Mouse (Mus musculus) lung, postnatal 10 days (tissue): ENCODE data around the gene Vps33b.

Experiments
- DNase-seq: peaks from one replicate; pipeline ENCODE4 v3.0.0; 2021

Vps33b gene

DNA sequence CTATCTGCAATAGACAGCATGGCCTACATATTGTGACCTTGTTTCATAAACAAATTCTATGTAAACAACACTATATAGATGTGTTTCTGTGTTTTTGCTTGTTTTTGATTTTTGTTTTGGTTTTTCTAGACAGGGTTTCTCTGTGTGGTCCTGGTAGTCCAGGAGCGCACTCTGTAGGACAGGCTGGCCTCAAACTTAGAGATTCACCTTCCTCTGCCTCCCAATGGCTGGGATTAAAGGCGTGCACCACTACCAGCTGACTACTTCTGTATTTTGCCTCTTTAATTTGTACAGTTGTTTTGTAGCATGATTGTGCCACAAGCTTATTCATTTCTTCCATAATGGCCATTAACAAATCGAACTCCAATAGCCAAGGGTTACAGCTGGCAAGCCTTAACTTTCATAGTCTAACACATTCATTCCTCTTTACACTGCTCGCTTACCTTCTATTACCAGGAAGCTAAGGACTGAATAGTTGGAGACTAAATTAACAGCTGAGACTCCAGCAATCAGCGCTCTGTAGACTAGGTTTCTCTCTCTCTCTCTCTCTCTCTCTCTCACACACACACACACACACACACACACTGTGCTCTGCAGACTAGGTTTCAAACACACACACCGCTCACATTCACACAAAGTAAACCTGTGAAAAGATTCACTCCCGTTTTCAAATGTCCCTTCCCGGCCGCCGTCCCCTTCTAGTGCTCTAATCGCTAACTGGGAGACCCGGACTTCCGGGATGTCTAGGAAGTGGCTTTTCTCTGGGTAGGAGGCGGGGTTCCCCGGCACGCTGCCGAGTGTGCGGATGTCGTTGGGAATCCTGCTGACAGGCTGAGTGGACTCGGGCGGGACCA is at the start of gene Vps33b:
TSS of gene Vps33b (plus strand) at position 753 of the 854 bp plus-strand sequence.
- peak; percentile 98 for DNase-seq

DNA sequence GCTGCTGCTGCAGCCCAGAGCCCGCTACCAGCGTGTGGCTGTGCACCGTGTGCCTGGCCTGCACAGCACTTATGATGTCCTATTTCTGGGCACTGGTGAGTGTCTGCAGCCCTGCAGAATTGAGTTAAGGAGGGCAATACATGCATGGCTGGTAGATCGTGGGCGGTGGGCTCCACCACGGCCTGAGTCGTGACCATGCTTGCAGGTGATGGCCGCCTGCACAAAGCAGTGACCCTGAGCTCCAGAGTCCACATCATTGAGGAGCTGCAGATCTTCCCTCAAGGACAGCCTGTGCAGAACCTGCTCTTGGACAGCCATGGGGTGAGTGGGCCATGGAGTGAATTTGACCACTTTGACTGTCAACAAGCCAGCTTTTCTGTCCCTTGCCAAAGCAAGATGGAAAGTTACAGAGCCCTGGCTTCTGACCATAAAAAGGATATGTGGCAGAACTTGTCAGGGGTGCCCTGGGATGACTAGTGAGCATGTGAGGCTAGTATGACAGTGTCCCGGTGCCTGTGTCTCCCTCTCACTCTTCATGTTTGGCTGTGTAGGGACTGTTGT is 49.1 kb upstream of the Vps33b start:
- no peak for DNase-seq

DNA sequence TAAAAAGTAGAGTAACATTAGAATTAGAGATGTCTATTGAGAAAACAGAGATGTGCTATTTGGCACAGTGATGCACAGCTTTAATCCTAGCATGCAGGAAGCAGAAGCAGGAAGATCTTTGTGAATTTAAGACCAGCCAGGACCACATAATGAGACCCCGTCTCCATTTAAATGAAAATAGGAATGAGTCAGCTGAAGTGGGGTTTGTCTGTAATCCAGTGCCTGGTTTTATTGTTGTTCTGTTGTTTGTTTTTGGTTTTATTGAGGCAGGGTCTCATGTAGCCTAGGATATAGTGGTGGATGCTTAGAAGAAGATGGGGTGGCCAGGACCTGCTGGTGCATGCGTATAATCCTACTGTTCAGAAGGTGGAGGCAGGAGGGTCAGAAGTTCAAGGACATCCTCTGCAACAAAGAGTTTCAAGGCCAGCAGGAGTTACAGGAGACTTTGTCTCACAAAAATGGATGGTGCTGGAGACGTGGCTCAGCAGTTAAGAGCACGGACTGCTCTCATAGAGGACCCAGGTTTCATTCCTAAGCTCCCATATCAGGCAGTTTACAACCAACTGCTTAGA is 48.2 kb upstream of the Vps33b start:
- no peak for DNase-seq

DNA sequence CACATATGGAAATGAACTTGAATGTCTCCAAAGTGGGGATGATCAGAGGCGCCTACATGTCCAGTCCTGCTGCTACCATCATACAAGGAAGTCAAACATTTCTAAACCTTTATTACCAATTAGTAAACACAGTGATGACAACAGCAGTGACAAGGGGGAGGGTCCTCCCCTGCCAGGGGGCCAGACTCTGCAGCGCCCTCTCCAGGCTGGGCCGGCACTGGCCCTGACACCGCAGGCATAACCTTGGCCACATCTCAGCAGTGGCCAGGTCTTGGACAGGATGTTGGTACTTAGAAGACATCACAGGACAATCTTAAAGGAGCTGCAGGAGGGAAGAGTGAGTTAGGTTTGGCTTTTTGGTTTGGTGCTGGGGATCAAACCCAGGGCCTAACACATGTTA is 42.4 kb upstream of the Vps33b start:
- no peak for DNase-seq

DNA sequence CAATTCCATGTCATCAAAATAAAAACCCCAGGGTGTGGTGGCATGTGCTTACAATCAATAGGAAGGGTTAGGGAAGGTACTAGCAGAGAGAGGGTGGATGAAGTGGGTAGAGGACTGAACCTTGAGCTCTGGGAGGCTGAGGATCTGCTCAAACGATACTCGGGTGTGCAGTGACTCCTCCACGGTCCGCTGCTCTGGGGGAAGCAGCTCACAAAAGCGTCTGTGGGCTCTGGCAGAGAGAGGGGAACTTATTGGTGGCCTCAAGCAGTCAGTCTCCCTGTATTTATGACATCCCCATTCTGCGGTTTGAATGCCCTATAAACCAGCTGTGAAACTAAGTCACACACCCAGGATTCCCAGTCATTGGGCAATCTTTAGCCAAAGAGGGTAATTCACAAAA is 39.3 kb upstream of the Vps33b start:
- no peak for DNase-seq

DNA sequence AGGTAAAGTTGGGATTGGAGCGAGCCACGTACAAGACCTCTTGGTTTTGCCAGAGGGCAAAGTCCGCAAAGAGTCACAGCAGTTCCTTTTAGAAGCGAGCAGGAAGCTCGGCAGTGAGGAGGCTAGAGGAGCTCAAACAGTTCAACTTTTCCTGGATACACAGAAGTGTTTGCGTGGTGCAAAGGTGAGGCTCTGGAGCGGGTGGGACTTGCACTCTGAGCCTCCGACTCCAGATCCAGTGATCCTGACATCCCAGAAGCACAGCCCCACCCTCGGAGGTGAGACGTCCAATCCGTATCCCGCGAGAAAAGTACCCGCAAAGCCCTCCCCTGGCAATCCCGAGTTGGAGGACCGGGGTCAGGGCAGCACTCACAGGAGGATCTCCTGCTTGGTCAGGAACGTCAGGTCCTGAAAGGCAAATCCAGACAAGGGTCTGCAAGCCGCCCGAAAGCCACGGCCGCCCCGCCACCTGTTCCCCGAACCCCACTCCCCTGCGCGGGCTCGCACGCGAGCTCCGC is 37.4 kb upstream of the Vps33b start:
- DNase-seq = peak; percentile 67

DNA sequence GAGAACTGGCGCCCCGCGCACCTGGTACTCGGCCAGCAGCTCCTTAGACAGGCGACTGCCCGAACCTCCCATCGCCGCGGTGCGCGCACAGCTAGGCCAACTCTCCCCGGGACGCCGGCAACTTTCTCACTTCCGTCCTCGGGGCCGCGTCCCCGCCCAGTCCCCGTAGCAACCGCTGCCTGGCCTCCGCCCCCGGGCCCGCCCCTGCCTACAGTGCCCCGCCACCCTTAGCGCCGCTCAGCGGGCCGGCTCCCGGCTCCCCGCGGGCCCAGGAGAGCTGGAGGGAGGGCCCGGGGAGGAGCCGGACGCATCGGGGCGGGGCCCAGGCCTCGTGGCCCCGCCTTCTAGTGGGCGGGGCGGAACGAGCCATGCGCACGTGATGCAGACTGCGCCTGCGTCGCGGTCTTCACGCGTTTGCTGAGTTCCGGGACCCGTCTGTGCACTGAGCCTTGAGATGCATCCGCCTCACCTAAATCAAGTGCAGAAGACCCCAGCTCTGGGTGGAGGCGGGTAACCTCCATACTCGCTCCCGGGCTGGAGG is 36.9 kb upstream of the Vps33b start, which contains the start of the genes Cib1 and Gdpgp1:
TSS of gene Cib1 (minus strand) at position 325 of the 541 bp plus-strand sequence.
TSS of gene Gdpgp1 (plus strand) at position 377 of the 541 bp plus-strand sequence.
- peak; percentile 97 for DNase-seq

DNA sequence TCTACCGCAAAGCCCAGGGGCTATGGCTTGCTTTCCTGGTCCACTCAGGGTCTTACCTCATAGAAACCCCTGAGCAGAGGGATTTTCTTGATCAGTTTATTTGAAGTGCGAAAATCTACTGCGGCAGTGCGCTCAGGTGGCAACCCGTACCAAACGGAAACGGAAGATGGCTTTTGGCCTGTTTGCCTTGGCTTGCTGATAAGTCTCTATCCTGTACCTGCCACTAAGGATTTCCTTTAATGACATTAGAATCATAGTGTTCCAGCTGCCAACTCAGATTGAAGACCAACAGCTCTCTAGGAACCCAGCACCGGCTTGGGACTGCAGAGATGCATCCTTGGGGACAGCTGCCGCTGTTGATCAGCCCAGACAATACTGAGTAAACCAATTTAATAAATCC is 35.6 kb upstream of the Vps33b start:
- no peak for DNase-seq

DNA sequence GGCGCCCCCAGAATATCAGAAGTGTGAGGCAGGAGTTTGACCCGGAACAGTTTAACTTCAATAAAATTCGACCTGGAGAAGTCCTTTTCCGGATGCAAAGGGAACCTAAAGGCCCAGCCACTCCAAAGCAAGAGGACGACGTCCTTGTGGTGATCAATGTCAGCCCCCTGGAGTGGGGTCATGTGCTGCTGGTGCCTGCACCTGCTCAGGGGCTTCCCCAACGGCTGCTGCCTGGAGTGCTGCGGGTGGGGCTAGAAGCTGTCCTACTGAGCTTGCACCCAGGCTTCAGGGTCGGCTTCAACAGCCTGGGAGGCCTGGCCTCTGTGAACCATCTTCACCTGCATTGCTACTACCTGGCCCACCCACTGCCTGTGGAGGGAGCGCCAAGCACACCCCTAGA is 30.9 kb upstream of the Vps33b start:
- no peak for DNase-seq

DNA sequence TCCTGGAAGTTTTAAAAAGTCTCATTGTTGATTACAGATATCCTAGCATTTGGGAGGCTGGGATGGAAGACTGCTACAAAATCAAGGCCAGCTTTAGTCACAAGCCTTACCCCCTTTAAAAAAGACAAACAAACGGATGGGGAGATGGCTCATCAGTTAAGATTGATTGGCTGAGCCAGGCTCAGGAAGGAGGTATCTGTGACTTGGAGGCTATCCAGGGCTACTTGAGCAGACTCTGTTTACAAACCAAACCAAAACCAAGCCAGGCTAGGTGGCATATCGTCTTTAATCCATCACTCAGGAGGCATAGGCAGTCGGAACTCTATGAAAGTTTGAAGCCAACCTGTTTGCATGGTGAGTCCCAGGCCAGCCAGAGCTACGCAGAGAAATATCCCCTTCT is 27.8 kb upstream of the Vps33b start:
- DNase-seq = no peak

DNA sequence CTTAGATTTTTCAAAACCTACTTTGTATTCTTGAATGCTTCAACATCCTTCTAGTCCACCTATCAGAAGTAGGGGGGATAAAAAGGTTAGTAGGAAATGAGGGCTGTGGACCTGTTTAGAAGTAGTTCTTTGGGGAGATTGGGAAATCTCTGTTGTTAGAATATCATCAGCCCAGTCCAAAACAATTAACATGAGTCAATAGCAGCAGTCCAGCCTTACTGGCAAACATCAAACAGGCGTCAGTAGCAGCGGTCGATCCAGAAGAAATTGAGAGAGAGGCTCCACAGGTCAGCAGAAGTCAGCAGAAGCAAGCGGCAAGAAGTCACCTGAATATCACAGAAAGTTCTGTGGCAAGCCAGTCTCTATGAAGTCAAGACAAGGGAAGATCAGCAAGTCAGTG is 24.6 kb upstream of the Vps33b start:
- DNase-seq = no peak

DNA sequence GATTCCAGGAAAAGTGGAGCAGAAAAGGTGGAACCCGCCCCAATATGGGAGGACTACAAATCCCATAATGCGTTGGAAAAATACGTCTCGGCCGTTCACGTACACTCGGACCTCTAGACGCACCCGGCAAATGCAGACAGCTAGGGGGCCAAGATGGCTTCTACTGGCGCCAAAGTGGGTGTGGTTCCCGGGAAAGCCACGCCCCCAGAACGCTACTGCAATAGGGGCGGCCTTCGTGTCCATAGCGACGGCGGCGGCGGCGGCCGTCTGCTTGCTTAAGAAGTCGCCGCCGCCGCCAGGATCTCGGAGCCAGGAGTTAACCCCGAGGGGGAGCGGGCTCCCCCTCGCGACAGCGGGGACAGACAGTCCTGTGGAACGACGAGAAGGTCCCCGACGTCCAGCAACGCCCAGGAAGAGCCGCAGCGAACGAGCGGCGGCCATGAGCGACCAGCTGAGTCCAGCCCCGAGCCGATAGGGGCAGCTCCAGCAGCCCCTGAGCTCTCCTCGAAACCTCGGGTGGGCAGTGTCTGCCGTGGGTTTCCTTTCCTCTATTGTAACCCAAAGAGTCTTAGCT is 23.2 kb upstream of the Vps33b start, which contains the start of gene Ttll13:
TSS of gene Ttll13 (plus strand) at position 229 of the 574 bp plus-strand sequence.
- peak; percentile 99 for DNase-seq

DNA sequence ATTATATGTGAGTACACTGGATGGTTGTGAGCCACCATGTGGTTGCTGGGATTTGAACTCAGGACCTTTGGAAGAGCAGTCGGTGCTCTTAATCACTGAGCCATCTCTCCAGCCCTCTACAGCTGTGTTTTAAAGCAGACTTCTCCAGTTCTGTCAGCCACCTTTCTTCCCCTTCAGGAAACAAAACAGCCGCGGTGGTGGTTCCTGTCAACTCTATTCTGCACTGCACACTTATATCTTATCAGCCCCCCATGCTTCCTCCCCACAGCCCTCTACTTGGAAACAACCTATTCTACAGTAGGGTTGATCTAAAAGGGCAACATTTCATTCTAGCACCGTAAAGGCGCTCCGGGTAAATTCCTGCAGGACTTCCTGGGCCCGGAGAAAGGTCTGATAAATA is 22.6 kb upstream of the Vps33b start:
- no peak for DNase-seq

DNA sequence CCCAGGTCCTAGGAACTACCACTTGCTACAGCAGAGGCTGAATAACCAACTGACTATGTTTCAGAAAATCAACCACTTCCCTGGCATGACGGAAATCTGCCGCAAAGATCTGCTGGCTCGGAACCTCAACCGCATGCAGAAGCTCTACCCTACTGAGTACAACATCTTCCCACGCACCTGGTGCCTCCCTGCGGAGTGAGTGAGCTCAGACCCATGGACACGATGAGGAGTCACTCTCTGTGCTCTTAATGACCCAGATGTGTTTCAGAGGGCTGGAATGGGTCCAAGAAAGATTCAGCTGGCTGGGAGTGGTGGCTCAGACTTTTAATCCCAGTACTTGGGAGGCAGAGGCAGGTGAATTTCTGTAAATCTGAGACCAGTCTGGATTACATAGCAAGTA is 17.0 kb upstream of the Vps33b start:
- DNase-seq = no peak

DNA sequence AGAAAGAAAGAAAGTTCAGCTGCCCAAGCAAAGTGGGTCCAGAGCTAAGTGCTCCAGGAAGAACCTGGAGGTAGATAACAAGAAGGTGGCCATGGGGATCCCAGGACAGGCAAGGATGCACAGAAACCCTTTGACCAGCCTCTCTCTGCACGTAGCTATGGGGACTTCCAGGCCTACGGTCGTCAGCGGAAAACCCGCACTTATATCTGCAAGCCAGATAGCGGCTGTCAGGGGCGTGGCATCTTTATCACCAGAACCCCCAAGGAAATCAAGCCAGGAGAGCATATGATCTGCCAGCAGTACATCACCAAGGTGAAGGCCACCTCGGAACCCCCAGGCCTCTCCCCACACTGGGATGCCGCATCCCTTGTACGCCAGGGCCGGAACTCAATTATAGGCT is 16.6 kb upstream of the Vps33b start:
- no peak for DNase-seq

DNA sequence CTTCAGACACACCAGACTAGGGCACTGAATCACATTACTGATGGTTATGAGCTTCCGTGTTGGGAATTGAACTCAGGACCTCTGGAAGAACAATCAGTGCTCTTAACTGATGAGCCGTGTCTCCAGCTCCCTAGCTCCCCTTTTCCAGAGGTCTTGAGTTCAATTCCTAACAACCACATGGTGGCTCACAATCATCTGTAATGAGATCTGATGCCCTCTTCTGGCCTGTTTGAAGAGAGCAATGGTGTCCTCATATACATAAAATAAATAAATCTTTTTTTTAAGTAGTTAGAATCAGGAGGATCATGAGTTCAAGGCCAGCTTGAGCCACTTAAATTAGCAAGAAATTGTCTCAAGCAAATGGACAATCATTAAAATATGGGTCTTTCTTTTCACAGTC is 13.5 kb upstream of the Vps33b start:
- no peak for DNase-seq

DNA sequence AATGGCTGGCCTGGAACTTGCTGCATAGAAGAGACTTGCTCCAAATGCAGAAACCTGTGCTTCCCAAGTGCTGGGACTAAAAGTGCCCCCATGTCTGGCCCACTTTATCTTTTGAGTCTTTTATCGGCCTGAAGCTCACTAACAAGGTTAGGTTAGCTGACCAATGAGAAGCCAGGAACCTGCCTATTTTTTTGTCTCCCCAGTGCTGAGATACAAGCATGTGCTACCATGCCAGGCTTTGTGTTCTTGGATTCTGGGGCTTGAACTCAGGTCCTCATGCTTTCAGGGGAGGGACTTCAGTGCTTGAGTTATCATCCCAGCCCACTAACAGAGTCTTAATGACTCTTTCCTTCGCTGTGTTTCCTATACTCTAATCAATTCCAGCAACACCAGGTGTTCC is 11.7 kb upstream of the Vps33b start:
- no peak for DNase-seq

DNA sequence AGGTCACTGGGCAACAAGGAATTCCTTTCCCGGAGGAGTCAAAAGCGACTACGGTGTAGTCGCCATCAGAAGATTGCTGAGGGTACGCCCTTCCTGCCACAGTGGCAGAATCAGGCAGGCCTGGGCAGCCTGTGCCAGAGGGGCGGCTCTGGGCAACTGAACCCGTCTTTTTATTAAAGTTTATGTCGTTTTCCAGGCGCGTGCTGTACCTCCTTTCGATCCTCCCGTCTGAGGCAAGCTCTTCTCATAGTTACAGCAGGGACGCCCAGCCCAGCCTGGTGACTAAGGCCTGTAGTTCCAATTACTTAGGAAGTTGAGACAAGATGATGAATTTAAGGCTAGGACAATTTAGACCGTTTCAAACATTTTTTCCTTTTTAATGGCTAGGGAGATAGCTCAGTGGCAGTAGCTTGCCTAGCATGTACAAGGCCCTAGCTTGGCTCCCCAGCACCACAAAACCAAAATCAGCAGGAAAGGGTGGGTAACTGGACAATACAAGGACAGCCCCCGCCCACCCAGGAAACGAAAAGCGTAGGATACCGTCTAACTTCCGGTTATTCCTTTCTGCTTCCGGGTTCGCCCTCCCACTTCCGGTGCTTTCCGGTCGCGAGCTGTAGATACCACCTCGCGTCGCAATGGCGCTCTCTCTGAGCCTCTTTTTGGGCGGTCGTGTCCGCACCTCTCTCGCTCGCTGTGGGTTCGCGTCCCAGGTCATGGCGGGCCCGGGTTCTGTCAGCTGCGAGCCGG is 8.7 kb upstream of the Vps33b start, which contains the start of gene Ngrn:
TSS of gene Ngrn (plus strand) at position 591 of the 747 bp plus-strand sequence.
- peak; percentile 95 for DNase-seq

DNA sequence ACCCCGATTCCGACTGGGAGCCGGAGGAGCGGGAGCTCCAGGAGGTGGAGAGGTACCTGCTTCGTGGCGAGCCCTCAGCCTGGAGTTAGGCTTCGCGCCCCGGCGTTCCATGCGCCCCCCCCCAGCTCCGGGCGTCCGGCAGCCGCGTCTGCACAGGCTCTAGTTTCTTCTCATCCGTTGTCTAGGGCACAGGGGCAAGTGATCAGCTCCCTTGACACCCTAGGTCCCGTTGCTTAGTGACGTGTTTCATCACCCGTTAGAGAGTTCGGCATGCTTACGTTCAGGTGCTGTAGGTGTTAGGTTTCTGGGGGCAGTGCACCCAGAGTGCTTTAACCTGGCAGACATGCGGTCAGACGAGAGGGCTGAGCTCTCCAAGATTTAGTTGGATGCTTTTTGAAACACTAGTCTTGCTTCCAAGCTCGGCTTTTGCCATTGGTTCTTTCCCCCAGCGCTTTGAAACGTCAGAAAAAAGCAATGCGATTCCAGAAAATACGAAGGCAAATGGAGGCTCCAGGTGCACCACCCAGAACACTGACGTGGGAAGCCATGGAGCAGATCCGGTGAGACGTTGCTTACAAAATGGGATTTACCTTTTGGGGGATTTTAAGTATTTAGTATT is 8.0 kb upstream of the Vps33b start:
- no peak for DNase-seq

DNA sequence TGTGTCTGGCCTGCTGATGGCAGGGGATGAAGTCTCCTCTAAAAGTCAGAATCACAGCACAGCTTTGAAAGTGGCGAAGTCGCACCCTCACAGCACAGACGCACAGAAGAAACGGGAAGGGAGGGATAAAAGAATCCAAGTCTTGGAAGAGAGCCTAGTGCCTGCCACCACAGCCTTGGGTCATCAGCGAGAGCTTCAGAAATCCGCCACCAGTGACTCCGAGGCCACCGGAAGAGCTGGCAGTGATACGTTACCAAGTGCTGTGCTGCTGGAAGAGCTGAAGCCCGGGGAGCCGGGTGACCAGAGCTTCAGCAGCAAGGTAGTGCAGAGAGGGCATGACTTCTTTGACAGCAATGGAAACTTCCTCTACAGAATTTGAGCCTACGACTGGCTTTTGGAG is 4.8 kb upstream of the Vps33b start:
- DNase-seq = no peak

DNA sequence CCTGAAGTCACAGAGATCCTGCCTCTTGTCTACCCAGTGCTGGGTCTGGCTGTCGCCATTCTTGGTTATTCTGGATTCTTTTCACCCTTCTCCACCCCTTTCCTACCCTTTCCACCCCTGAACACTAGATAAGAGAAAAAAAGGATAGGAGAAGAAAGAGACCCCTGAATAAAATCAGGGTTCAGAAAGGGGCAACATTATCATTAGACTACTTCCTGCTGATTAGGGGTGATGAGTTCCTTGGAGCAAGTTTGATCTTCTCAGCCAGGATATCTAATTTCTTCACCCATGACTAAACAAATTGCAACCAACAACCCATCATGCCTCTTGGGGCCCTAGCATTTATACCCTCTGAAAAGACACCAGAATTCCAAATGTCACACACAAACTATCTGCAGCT is 1.7 kb upstream of the Vps33b start:
- no peak for DNase-seq

DNA sequence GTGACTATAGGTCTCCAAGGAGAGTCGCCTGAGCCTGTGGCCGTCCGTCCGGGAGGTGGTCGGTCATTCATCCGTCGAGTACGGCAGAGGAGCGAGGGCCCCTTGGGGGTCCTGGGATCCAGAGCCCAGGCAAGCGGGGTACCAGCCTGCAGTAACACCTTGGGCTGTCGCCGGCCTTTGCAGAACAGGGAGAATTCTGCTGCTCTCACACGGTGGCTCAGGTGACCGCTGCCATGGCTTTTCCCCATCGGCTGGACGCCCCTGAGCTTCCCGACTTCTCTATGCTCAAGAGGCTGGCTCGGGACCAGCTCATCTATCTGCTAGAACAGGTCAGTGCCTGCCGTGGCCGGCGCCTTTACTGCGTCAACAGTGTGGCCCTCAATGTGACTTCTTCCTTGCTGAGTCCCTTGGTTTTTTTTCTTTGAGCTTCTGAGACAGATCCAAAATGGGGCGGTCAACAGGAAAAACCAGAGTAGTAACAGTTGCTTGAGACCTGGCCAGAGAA is 354 bp downstream of the Vps33b start:
- DNase-seq = peak; percentile 44
